Mouse (Mus musculus) spleen, embryonic (tissue): ENCODE data around the gene Il17c.

Experiments
- CTCF ChIA-PET: fragments of 350-600 bp; sonication (Branson Sonifier 250); formaldehyde crosslinking; loops from one replicate; lab custom pipeline; 2022; lab: Charles Lee

Gene Il17c

DNA sequence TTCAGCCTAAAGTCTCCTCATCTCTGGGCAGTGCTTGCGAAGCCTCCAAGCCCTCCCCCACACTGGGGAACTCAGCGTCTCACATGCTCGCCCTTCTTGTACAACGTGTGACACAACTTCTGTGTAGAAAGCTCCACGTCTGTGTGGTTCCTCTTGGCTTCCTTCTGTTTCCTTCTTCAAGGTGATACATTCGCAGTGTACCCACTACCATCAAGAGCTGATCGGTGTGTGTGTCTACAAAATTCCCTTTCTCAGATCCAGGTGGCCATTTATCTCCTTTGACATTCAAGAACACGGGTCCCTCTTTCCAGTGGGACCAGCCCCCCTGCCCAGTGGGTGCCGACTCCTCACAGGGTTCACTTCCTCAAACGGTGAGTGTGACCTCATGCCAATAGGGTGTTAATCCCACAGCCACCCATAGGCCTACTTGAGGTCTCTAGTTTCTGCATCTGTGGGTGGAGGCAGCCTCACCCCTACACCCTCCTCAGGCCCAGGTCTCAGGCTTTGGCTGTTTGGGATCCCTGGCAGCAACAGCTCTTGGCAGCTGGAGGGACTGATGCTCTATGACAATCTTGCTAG is 8.3 kb downstream of the Il17c start:
- CTCF ChIA-PET = interaction anchor here (0.6 to 0.9 kb wide), 3 partner anchors 14 to 45 kb away, joined by 3 to 5 read pairs (median 3); no protein-coding TSS in a partner anchor

DNA sequence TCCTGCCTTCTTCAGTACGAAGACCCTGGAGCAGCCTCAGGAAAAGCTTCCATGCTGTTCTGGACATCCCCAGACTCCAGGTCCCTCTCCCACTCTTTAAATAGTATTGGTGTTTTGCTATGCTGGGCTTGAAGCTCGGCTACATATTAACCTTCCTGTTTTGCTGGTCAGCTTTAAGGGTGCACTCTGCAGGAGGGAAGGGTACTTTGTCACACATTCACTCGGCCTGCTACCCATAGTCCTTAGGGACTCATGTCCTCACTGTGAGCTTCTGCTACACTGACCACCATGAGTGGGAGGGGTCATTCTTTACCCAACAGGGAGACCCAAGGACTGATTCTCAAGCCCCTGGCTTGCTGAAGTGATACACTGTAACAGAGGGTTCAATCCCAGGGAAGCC is 8.8 kb downstream of the Il17c start:
- CTCF ChIA-PET = interaction anchor here (0.6 kb wide), 1 partner anchor 14 kb away, joined by 3 read pairs; no protein-coding TSS in a partner anchor

DNA sequence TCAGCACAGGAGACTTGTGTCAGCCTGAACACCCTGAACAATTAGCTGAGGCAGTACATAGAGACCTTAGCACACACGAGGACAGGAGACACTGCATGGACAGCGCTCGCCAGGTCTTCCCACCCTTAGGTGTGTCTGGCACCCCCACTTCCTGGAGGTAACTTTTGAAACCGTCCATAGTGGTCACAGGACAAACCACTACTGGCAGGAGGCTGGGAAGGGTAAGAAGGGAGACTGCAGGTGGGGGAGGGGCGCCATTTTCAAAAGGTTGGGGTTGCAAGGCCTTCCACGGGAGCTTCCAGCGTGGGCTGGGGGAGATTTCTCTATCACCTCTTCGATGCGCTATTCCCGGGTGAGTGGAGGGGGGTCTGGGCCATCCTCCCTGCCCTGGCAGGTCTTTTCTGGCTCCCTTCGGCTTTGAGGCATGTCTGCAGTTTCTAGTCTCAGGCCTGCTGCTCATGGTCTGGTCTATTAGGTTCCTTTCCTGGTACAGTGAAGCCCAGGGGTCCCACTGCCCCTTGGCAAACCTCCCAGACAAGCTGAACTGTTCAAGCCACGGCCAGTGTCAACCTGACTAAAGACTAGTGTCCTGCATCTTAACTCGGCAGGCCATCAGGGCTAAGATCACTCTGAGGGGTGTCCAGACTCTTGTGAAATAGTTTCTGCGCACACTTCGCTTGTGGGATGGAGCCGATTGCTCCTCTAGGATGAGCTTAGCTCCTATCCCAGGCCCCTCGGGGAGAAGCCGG is 10.0 kb downstream of the Il17c start:
- CTCF ChIA-PET = no interaction called here

DNA sequence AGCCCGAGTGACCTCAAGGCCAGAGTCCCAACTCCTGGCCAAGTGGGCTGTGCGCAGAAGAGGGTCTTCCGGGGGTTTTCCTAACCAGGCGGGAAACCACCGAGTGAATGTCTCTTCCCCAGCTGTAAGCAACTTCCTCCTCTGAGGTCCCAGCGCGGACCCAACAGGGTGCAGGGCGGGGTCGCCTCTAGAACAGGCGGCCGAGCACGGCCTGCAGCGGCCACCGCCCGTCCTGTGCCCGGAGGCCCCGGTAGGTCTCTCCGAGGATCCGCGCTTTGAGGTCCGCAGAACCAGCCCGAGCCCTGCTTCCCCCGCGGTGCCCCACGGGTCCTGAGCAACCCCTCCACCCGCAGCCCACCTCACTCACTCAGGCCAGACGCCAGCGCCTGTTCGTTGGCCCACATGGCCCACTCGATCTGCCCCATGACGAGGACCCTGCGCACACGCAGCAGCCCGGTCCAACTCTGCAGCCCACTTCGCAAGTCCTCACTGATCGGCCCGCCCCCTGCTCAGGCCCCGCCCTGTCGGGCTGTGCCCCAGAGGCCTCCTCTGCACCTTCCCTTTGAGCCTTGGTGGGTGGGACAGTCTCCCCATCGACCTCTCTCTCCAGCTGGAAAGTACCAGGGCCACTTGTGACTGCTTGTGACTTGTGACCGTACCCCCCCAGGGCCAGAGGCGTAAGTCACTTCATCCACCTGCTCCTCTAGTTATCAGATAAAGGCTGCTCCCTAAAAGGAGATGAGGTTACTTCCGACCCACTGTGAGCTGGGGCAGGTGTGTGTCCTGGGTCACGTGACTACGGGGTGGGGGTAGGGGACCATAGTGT is 10.8 kb downstream of the Il17c start, which contains the start of gene Cyba:
Cyba (minus strand) TSS at position 488 of the 826 bp plus-strand sequence.
- CTCF ChIA-PET = no interaction called here

DNA sequence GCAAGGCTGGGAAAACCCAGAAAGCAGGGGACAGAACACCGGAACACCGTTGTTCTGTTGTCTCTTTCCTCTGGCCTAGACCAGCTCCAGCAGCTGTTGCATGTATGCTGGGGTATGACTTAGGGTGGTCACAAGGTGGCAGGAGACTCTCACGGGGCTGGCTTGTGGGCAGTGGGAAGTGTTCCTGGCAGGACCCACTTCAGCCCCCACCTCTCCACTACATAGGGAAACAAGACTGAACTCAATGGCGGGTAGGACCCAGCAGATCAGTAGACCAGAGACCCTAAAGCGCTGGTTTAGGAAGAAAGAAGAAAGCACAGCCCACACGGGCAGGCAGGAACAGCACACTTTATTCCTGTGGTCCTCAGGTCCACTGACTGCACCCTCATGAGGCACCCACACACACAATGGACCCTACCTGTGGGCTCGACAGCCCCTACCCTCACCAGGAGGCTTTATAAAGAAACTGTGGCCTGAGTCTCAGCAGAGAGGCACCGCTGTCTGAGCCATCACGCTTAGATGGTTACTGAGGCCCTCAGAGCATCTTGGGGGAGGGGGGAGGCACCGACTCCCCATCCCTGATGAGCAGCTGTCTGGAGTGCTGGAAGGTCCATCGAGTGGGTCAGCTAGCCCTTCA is 11.6 kb downstream of the Il17c start:
- CTCF ChIA-PET = no interaction called here

DNA sequence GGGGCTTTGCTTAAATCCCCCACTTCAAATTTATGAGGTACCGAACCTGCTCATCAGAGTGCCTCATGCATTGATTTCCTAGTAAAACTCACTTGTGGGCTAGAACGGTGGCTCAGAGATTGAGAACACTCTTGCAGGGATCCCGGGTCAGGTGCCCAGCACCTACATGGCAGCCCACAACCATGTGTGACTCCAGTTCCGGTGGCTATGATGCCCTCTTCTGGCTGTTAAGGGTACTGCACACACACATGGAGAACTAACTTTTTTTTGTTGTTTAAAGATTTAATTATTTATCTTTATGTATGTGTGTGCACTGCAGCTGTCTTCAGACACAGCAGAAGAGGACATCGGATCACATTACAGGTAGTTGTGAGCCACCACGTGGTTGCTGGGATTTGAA is 13.6 kb downstream of the Il17c start:
- CTCF ChIA-PET = interaction anchor here (0.7 kb wide), 1 partner anchor 120 kb away, joined by 5 read pairs; no protein-coding TSS in a partner anchor

DNA sequence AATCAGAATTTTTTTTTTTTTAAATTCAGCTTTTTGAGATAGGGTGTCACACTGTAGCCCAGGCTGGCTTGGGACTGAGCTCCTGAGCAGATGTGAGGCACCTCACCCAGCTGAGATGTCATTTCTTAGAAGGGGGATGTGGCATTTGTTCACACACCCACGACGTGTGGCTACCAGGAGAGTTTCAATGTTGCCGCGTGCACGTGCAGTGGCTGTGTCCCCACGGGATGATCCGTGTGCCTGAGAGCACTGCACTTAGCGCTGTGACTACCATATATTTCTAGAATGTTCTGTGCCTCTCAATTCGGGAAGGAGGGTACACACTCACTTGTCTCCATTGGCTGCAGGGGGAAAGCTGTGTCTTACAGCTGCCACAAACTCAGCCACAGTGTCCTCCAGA is 14.3 kb downstream of the Il17c start:
- CTCF ChIA-PET = interaction anchor here (0.7 kb wide), 1 partner anchor 119 kb away, joined by 5 read pairs; no protein-coding TSS in a partner anchor

DNA sequence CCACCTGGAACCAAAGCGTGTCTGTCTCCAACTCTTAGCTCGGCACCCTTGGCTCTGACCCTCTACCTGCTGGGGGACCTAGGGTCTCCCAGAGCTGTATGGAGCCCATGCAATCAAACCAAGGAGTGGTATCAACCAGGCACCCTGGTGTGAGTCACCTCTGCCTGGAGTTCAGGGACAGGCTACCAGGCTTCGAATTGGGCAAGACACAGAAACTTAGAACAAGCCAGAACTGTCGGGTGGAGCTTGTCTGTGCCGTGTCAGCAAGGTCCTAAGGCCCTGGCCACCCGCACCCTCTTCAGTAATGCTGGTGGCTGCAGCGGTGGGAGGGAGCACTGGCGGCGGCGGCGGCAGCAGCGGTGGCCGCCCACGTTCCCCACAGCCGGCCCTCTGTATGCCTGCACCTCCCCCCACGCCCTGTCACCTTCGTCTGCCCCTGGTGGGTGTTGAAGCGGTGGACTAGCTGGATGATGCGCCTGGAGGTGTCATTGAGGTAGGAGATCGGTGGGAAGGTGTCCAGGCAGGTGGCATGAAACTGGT is 14.8 kb downstream of the Il17c start:
- CTCF ChIA-PET = interaction anchor here (1.3 kb wide), 1 partner anchor 45 kb away, joined by 3 read pairs; no protein-coding TSS in a partner anchor

DNA sequence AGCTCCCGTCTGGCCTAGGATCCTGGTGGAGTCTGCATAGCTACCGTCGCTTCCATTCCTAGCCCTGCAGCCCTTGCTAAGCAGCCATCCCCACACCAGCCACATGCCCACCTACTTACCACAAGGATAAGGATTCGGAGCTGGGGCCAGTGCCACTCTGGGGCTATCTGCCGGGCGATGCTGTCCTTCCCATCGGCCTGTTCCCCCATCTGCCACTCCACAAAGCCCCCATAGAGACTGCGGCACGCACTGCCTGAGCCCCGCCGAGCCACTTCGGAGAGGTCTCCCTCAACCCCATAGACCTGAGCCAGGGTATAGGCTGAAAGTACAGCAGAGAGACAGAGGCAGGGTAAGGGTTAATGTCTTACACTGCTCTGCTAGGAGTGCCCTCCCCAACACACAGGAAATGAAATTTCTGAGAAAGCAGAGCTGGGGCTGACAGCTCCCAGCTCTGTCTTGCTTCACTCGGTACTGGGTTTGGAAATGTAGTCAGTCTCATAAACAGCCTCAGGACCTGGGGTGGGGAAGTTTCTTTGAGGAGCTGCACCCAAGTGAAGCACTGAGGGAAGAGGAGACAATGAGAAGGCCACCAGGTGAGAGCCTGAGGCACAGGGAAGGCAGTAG is 16.0 kb downstream of the Il17c start:
- CTCF ChIA-PET = interaction anchor here (0.6 to 1.3 kb wide), 3 partner anchors 11 to 103 kb away, joined by 3 to 4 read pairs (median 3); no protein-coding TSS in a partner anchor

DNA sequence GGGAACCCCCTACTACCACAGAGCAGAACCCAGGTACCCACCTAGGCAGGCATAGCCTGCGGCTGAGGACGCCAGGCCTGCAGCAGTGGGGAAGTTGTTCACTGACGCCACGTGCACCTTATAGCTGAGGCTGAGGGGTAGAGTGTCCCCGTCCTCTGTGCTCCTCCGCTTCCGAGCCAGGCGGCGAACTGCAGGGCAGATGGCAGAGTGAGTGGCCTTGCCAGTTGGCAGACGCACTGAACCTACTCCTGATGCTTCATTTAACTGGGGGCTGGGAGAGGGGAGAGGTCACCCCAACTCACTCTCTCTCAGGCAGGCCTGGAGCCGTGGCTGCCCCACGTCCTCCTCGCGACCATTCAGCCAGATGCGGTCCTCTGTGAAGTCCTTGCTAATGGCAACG is 17.5 kb downstream of the Il17c start:
- CTCF ChIA-PET = no interaction called here

DNA sequence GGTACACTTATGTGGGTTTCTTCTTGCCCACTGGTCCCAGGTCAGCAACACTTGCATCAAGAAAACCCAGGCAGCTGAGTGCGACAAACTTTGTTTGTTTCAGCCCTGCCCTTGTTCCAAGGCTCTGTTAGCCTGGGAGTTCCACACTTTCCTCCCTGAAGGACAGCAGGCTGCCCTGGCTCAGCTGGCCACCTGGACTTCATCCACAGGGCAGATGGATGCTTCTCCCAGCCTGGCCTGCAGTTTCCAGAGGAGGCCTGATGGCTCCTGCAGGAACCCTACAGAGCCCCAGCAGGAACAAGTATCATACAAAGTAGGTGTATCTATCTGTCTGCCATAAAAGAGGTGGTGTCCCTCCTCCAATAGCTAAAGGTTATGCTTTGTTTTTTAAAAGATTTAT is 19.5 kb downstream of the Il17c start:
- CTCF ChIA-PET = interaction anchor here (0.5 to 0.6 kb wide), 2 partner anchors 61 to 166 kb away, joined by 3 to 4 read pairs; no protein-coding TSS in a partner anchor

DNA sequence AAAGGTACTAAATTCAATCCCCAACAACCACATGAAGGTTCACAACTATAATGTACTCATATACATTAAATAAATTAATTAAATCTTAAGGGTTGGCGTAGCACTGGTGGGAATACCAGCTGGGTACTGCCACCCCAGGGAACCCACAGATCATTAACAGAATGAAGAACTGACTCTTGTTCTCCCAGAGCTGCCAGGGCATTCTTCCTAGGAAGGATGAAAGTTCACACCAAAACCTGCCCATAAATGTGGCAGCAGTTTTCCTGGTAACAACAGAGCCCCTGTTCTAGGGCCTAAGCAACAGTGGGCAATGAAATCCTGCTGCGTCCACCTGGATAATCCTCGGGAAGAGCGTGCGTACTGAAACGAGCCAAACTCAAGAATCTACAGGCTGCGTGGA is 20.5 kb downstream of the Il17c start:
- CTCF ChIA-PET = no interaction called here

DNA sequence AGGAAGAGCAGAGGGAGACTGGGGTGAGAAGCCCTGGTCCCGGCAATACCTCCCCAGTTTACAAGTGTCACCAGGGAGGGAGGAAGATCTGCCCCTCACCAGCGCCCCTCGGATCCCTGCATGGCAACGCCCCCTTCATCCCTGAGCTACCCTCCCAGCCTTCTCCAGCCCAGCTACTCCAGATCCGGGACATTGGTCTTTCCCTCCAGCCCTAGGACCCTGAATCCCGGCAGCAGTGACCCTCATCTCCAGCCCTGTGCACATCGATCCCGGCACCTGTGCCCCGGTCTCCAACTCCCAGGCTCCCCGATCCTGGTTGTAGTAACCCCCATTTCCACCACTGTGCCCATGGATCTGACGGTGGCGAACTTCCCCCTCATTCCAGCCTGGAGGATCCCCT is 21.0 kb downstream of the Il17c start:
- CTCF ChIA-PET = no interaction called here

DNA sequence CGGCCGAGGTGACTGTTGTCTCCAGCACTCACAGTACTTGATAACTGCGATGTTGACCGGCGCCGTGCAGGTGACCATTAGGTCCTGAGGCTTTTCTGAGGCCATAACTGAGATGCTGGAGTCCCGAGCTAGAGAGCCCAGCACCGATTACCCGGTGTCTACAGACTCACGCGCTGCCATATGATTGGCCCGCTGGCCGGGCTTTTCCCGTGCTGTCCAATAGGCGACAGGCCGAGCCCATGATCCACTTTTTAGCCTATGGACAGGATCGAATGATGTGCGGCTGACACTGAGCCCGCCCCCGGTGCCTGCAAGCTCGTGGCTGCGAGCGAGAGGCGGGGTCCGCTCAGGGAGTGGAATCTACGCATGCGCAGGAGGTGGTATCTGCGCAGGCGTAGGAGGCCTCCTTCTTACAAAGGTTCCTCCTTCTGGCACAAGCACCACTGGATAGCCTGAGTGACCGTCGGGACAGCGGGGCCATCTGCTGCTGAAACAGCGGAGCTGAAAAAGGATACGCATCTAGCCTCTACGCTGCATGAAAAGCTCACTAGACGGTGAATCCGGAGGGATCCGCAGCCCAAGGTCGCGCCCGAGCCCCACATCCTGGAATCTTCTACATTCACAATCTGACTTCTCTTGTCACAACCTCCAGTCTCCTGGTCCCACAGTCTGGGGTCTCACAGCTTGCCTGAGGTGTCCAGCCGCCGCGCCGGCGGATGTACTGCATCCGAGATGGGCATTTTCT is 21.6 kb downstream of the Il17c start, which contains the start of gene Mvd:
Mvd (minus strand) TSS at position 161 of the 745 bp plus-strand sequence.
- CTCF ChIA-PET = interaction anchor here (0.6 kb wide), 1 partner anchor 44 kb away, joined by 3 read pairs; no protein-coding TSS in a partner anchor

DNA sequence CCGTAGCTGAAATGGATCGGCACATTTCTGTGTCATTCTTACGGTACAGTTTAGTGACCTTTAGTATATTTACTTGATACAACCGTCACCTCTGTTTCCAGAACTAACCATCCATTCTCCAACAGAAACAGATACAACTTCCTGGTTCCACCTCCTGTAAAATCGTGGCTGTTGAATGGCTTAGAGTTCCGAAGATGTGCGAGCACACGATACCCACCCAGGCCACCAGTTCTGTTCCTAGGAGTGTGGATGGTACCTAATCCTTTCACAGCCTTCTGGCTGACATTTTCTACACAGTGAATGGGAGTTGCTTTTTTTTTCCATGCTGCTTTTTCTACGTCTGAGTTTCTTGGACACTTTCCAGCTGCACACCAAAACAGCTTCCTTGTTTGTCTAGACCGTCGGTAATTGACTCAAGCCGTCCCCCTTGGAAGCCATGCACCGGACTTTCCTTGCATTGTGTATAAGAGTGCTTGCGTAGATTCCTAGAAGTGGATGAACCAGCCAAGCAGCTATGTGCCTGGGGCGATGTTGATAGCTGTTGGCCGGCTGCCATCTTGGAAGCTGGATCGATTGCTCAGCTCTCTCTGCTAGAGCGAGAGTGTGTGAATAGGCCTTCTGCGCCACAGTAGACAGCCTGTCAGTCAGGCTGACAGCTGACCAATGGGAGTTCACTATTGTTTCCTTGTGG is 22.4 kb downstream of the Il17c start:
- CTCF ChIA-PET = interaction anchor here (0.6 kb wide), 2 partner anchors 9 to 14 kb away, joined by 3 to 5 read pairs; no protein-coding TSS in a partner anchor

DNA sequence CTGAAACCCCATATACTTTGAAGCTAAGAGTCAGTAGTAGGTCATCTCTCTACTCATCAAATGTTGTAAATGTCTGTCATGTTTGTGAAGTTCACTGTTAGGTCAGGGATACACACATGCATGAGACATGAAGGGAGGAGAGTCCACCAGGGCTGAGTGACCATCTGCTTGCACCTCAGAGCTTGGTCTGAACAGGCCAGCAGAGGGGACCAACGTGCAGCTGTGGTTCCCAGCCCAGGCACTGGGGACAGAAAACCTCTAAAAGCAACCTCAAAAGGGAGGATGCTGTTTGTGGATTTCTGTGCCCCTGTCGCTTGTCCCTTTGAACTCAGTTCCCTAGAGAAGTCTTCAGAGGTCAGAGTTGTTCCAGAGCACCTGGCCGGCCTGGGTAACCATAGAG is 23.4 kb downstream of the Il17c start:
- CTCF ChIA-PET = interaction anchor here (0.6 kb wide), 1 partner anchor 72 kb away, joined by 3 read pairs; no protein-coding TSS in a partner anchor

DNA sequence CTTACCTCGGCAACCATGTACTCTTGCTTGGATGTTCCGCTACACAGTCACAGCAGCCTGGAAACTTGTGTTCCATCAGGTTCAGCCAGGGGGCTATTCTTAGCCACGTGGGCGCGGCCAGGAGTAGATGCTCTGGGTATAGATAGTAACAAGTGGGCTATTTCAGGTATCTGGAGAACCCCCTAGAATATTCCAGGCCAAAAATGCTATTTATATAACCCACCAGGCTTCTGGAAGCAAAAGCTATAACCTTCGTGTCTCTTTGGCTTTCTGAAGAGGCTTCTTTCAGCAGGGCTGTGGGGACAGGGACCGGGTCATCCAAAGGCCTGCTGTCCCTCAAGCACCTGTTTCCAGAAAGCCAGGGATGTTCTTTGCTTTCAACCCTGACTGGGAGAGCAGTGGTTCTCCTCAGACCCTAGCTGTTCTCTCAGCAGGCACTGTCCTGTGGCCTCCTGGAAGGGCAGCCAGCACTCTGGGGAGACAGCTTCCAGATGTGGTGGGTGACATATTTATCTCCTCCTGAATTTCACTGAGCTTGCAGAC is 29.4 kb downstream of the Il17c start:
- CTCF ChIA-PET = no interaction called here

DNA sequence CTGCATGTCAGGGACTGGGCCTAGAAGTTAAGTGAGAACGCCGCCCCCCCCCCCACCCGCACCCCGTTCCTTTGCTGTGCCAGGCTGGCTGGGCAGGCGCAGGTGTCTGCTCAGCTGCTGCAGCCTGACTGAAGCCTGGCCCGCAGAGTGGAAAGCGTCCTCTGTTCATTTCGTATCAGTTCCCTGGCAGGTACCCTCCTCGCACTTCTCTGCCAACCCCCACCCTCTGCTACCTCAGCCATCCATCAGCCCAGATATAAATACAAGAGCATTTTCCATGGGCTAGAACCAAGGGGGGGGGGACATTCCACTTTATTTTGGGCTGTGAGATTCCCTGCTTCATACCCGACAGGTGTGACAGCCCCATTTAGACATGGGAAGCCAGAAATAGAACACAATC is 30.3 kb downstream of the Il17c start:
- CTCF ChIA-PET = interaction anchor here (0.7 kb wide), 1 partner anchor 273 kb away, joined by 7 read pairs; no protein-coding TSS in a partner anchor
